Mouse (Mus musculus): ENCODE results near the gene Thbs1.

DNA sequence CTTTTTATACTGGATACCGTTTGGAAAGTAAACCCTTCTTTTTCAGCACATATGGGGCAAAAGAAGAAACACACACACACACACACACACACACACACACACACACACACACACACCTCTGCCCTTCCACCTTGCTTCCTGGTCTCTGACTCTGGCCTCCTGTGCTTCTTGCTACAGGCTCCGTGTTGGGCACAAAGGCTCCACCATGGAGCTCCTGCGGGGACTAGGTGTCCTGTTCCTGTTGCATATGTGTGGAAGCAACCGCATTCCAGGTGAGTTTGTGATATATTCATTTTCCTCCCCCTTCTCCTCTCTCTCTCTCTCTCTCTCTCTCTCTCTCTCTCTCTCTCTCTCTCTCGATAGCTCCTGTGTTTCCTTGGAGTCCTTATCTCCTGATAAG is 762 bp downstream of the Thbs1 start:
- TF ChIP-seq POLR2A (IDR thresholded peaks at IDR 0.05; ENCODE audit: borderline replicate concordance, insufficient read depth, low read length) (no peak), CTCF (IDR thresholded peaks at IDR 0.05; ENCODE audit: borderline replicate concordance, insufficient read depth, low read depth, low read length) (no peak)

Measured in cerebellum, adult 2 months (tissue).